Mouse (Mus musculus): ENCODE data around the gene Sox10.

DNA sequence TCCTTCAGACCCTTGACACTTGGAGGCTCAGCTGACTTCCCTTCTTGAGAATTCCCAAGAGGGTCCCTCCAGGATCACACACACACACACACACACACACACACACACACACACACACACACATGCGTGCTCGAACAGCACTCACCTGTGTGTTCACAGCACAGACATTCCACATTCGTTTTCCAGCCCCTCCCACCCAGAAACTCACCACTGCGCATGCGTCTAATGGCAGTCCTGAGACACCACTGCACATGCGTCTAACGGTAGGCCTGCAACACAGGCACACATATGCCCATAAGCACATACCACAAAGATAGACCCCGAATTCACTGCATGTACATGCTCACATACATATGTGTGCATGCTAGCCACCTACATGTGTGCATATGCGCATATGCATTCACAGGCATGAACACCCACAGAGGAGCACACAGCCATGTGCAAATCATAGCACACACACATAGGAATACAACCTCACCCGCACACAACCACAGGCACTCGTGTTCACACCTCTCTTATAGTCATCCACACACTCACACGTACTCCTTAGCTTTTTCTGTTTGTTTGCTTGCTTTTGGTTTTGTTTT, 34.4 kb upstream of the Sox10 start:
- TF ChIP-seq CTCF (conservative IDR thresholded peaks at IDR 0.05; ENCODE audit: low read length) (no peak), POU5F1 (IDR thresholded peaks at IDR 0.05; ENCODE audit: borderline replicate concordance, low read length) (peak; percentile 95), NANOG (IDR thresholded peaks at IDR 0.05; ENCODE audit: borderline replicate concordance, low read length) (no peak)

Data from E14TG2a.4 (cell line).